Mouse (Mus musculus) testis, adult 10 weeks (tissue): Measurements from ENCODE around the gene Stox2. TPM values are rescaled to one million over a fixed set of nuclear protein-coding genes. Genes with fewer than 3 reads are reported as not detected.

ENCODE experiments used
- polyA plus RNA-seq: library from polyadenylated mRNA; stranded (reverse); fragments of 350-450 nt; fragmentation: Illumina TruSeq; extraction: RNeasy Lipid Tissue Mini Kit (QIAGEN cat#74804); gene quantifications from one replicate; pipeline ENCODE4 v1.2.3, GENCODE M21; 2014; ENCODE audit warnings: low read depth, low replicate concordance

The Stox2 gene
- polyA plus RNA-seq = 5.2 TPM

GRCm38 (mm10) chr8:47446312-47447046, at the start of gene Stox2:
Stox2 (minus strand) TSS chr8:47446362.

Other genes with a start within 250 kb of the Stox2 start
- 24.8 TPM for gene Trappc11, start 87.1 kb upstream of the Stox2 start, polyA plus RNA-seq
- gene Rwdd4a, start 87.3 kb upstream of the Stox2 start, polyA plus RNA-seq = 55.9 TPM
- 25.9 TPM for gene Ing2, start 229.2 kb upstream of the Stox2 start, polyA plus RNA-seq